Mouse (Mus musculus): Measurements from ENCODE around the gene Olfr370. TPM values are rescaled to one million over a fixed set of nuclear protein-coding genes. Genes with fewer than 3 reads are reported as not detected.
A peak's percentile ranks its signal among the peaks of the same experiment; 100 is the strongest.

The Olfr370 gene
- polyA plus RNA-seq, 2 experiments: not detected

DNA sequence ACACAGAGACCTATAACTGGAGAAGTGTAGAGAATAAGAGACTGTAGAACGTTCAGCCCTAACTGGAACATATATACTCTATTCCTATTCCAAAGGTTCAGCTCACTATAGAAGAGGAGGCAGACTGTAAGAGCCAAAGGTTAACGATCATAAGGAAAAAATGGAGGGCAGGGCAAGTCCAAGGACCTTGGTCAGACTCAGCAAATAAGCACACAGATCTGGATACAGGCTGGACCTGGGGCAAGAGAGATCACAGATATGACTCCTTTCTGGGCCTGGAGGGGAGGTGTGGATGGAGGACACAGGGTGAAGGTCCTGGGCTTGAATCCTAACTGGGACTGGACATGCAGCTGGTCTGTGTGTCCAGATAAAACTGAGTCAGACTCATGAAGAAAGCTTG, 778 bp upstream of the Olfr370 start:
- no peak for TF ChIP-seq EP300 (IDR thresholded peaks at IDR 0.05; ENCODE audit: low read depth)
- TF ChIP-seq CTCF (IDR thresholded peaks at IDR 0.05; ENCODE audit: low read depth): no peak
- DNase-seq (ENCODE audit: low read depth in 3 of 3, low spot score in 3 of 3) (no peak), ATAC-seq (ENCODE audit: insufficient read depth) (no peak)
- Histone ChIP-seq H3K9ac (replicated peaks) (no peak overlapping the region), H3K27me3 (ENCODE audit: control insufficient read depth, insufficient read depth, low read length) (no peaks in the 10 kb centered on the region), H3K4me3 (ENCODE audit: insufficient read depth in 1 of 2, low read depth in 2 of 2, low read length in 2 of 2) (no peak overlapping the region), H3K4me1 (replicated peaks; ENCODE audit: control insufficient read depth in 2 of 2, insufficient read depth in 2 of 2, low read length in 1 of 2) (no peaks in the 10 kb centered on the region), H3K36me3 (replicated peaks; ENCODE audit: control insufficient read depth, insufficient read depth, low read depth) (no peaks in the 10 kb centered on the region), H3K27ac (no peak overlapping the region), H3K4me2 (ENCODE audit: low read depth) (no peak overlapping the region), H3K9me3 (ENCODE audit: control insufficient read depth, low read length) (no peaks in the 10 kb centered on the region)
- 61% methylated on average over 2 of the region's 2 CpGs for WGBS (ENCODE audit: insufficient replicate concordance)

DNA sequence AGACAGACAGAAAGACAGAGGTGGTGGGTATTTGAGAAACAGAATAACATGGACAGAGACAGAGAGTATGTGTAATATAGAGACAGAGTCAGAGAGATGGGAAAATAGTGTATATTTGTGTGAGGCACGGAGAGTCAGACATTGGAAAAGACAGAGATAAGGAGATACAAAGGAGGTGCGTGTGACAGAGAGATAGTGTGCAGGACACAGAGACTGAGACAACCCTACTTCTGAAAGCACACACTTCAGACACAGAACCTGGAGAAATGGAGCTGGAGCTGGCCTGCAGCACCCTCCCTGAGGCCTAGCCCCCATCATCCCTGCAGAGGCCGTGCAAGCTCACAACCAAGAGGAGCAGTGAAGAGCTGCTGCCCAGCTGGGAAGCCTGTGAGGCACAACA, 27.1 kb downstream of the Olfr370 start:
- Histone ChIP-seq H3K4me3 (ENCODE audit: insufficient read depth in 1 of 2, low read depth in 2 of 2, low read length in 2 of 2) (no peak overlapping the region), H3K4me2 (ENCODE audit: low read depth) (peak overlapping the region; percentile 32), H3K27ac (no peak overlapping the region; the same call in none of the 2 replicates), H3K9me3 (ENCODE audit: control insufficient read depth, low read length) (no peaks in the 10 kb centered on the region), H3K4me1 (replicated peaks; ENCODE audit: control insufficient read depth in 2 of 2, insufficient read depth in 2 of 2, low read length in 1 of 2) (peaks cover 28 to 38% of the 10 kb centered on the region in 2 experiments), H3K27me3 (ENCODE audit: control insufficient read depth, insufficient read depth, low read length) (no peaks in the 10 kb centered on the region), H3K36me3 (replicated peaks; ENCODE audit: control insufficient read depth, insufficient read depth, low read depth) (no peaks in the 10 kb centered on the region), H3K9ac (replicated peaks) (peak overlapping the region; percentile 7; the same call in 1 of the 2 replicates)
- peak in 1 of 3 experiments; percentile 37 for DNase-seq (ENCODE audit: low read depth in 3 of 3, low spot score in 3 of 3)
- 12% methylated on average over 3 of the region's 3 CpGs for WGBS (ENCODE audit: insufficient replicate concordance)
- peak; percentile 70 for TF ChIP-seq EP300 (IDR thresholded peaks at IDR 0.05; ENCODE audit: low read depth)
- no peak for TF ChIP-seq CTCF (IDR thresholded peaks at IDR 0.05; ENCODE audit: low read depth)
- ATAC-seq (ENCODE audit: insufficient read depth): peak; percentile 50

DNA sequence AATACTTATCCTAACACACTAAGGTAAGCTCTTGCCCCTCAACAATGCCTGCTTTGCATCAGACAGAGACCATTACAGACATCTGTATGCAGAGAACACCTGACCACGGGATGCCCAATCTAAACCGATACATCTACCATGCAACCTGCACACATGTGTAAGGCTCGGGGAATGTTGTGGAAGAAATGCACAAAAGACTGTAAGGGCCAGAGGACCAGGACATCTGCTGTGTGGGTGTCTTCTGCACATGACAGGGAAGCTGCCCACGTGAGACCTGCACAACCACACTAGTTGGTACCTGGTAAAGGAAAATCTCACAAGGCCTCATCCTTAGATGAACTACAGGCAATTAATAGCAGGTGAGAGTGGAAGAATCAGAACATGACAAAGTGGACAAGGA, 27.7 kb downstream of the Olfr370 start:
- Histone ChIP-seq H3K9me3 (ENCODE audit: control insufficient read depth, low read length) (no peaks in the 10 kb centered on the region), H3K27me3 (ENCODE audit: control insufficient read depth, insufficient read depth, low read length) (no peaks in the 10 kb centered on the region), H3K27ac (no peak overlapping the region), H3K4me1 (replicated peaks; ENCODE audit: control insufficient read depth in 2 of 2, insufficient read depth in 2 of 2, low read length in 1 of 2) (peaks cover 28 to 41% of the 10 kb centered on the region in 2 experiments), H3K4me3 (ENCODE audit: insufficient read depth in 1 of 2, low read depth in 2 of 2, low read length in 2 of 2) (no peak overlapping the region), H3K4me2 (ENCODE audit: low read depth) (peak overlapping the region; percentile 32; the same call in 1 of the 2 replicates), H3K36me3 (replicated peaks; ENCODE audit: control insufficient read depth, insufficient read depth, low read depth) (no peaks in the 10 kb centered on the region), H3K9ac (replicated peaks) (peak overlapping the region; percentile 18)
- DNase-seq (ENCODE audit: low read depth in 3 of 3, low spot score in 3 of 3) (no peak), ATAC-seq (ENCODE audit: insufficient read depth) (no peak)
- no peak for TF ChIP-seq EP300 (IDR thresholded peaks at IDR 0.05; ENCODE audit: low read depth)
- no peak for TF ChIP-seq CTCF (IDR thresholded peaks at IDR 0.05; ENCODE audit: low read depth)
- WGBS (ENCODE audit: insufficient replicate concordance): 71% methylated on average over 4 of the region's 4 CpGs

DNA sequence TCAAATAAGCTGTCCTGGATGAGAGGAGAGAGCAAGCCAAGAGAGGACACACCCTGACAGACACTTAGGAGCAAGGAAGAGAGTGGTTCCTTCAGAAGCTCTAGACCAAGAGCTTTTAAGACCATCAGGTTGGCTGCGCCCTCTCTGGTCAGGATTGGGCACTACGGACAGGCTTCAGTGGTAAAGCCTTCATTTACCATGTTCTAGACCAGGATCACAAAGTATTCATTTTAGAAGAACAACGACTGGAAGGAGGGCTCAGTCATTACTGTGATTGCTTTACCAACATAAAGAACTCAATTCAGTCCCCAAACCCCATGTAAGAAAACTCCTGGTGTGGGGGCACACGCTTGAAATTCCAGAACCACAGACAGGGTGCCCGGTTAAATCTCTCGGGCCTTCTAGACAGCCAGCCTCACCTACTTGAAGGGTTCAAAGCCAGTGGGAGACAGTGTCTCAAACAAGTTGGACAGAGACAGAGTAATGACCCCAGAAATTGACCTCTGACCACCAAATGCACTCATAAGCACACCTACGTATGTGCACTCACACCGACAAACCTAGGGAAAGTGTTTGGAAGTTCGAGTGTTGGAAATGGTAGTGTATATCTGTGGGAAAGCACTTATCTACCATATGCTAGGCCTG, 30.3 kb downstream of the Olfr370 start:
- ATAC-seq (ENCODE audit: insufficient read depth): peak; percentile 25
- WGBS (ENCODE audit: insufficient replicate concordance): 71% methylated on average over 9 of the region's 9 CpGs

More for the DNA sequence above, 30.3 kb downstream of the Olfr370 start:
- Histone ChIP-seq H3K9me3 (ENCODE audit: control insufficient read depth, low read length) (no peaks in the 10 kb centered on the region), H3K36me3 (replicated peaks; ENCODE audit: control insufficient read depth, insufficient read depth, low read depth) (peaks cover 6% of the 10 kb centered on the region), H3K9ac (replicated peaks) (no peak overlapping the region), H3K4me2 (ENCODE audit: low read depth) (peak overlapping the region; percentile 94), H3K27ac (peak overlapping the region; percentile 41; the same call in 1 of the 2 replicates), H3K4me1 (replicated peaks; ENCODE audit: control insufficient read depth in 2 of 2, insufficient read depth in 2 of 2, low read length in 1 of 2) (peaks cover 28 to 41% of the 10 kb centered on the region in 2 experiments), H3K4me3 (ENCODE audit: insufficient read depth in 1 of 2, low read depth in 2 of 2, low read length in 2 of 2) (peak overlapping the region in 1 of 2 experiments; percentile 77; a peak in 2 of 4 replicates), H3K27me3 (ENCODE audit: control insufficient read depth, insufficient read depth, low read length) (no peaks in the 10 kb centered on the region)
- DNase-seq (ENCODE audit: low read depth in 3 of 3, low spot score in 3 of 3): peak in 1 of 3 experiments; percentile 75
- TF ChIP-seq EP300 (IDR thresholded peaks at IDR 0.05; ENCODE audit: low read depth) (no peak), CTCF (IDR thresholded peaks at IDR 0.05; ENCODE audit: low read depth) (peak; percentile 83)
